Comparison of ENCODE assay signal across 15 mouse cellular contexts in genomic region chr5:122168344-122169069, GRCm38 (mm10). TPM values are rescaled to one million over a fixed set of nuclear protein-coding genes. Genes with fewer than 3 reads are reported as not detected.
"Had no signal": no experiment of that assay in that cellular context is flagged by ENCODE, and none has a peak within 500 bp of the region (broad histone marks: within the 10 kb centered on the region; RNA-seq: fewer than 3 reads in every experiment).

No protein-coding gene starts in this region.

- H3K4me3 ChIP-seq: limb, embryonic 15.5 days; liver, embryonic 12.5 days; midbrain, embryonic 12.5 days; neural tube, embryonic 13.5 days had no signal

- H3K9ac ChIP-seq: limb, embryonic 15.5 days; liver, embryonic 12.5 days; lung, embryonic 14.5 days; midbrain, embryonic 12.5 days; neural tube, embryonic 13.5 days had no signal

- H3K27ac ChIP-seq: kidney, postnatal 0 days; limb, embryonic 15.5 days; liver, embryonic 12.5 days; midbrain, embryonic 12.5 days had no signal

- ATAC-seq: liver, embryonic 12.5 days; midbrain, embryonic 16.5 days had no signal

- DNase-seq: lung, embryonic 14.5 days; lung, postnatal 14 days; right cerebral cortex, adult 18-20 months; right cerebral cortex, postnatal 25 days; thymus, postnatal 36 days had no signal

- H3K27me3 ChIP-seq: limb, embryonic 15.5 days; liver, embryonic 12.5 days; midbrain, embryonic 12.5 days; neural tube, embryonic 13.5 days had no signal

- H3K4me2 ChIP-seq: limb, embryonic 15.5 days; liver, embryonic 12.5 days; lung, embryonic 14.5 days; midbrain, embryonic 12.5 days; neural tube, embryonic 13.5 days had no signal

- H3K9me3 ChIP-seq: limb, embryonic 15.5 days; liver, embryonic 12.5 days; midbrain, embryonic 12.5 days; neural tube, embryonic 13.5 days had no signal

RNA-seq across cellular contexts. Expression of gene Ccdc63, which starts 27.9 kb away (rescaled TPM):
- polyA plus RNA-seq: kidney, postnatal 0 days; large intestine, adult 2 months; limb, embryonic 11.5 days; liver, embryonic 12.5 days; liver, embryonic 16.5 days; midbrain, embryonic 12.5 days; stomach, embryonic 16.5 days had no signal
